15 mouse cellular contexts compared by ENCODE assay signal in the genomic region with DNA sequence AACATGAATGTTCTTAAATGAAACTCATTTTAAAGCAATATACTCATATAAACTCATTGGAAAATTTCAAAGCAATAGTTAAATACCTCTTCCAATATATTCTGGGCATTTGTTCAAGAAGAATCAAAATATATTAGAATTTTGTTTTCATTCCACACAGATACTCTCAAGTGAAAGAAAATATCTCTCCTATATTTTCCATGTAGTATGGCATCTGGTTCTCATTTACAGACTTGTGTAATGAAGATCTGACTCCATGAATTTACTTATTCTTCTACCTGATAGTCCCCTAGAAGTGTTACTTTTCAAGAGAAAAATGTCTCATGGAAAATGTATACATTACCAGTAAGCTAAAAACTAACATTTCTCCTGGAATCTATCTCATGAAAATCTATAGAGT.
"Had no signal": no experiment of that assay in that cellular context is flagged by ENCODE, and none has a peak within 500 bp of the region (broad histone marks: within the 10 kb centered on the region; RNA-seq: fewer than 3 reads in every experiment).

No protein-coding gene starts in this region.

- H3K27me3 ChIP-seq: neural tube, embryonic 15.5 days; stomach, embryonic 15.5 days had no signal

- H3K4me1 ChIP-seq: neural tube, embryonic 15.5 days; stomach, embryonic 15.5 days had no signal

- H3K4me3 ChIP-seq: neural tube, embryonic 15.5 days; stomach, embryonic 15.5 days had no signal

- H3K36me3 ChIP-seq: neural tube, embryonic 15.5 days; stomach, embryonic 15.5 days had no signal

- DNase-seq: retina, postnatal 1 day; right cerebral cortex, adult 18-20 months; right cerebral cortex, postnatal 14 days; right cerebral cortex, postnatal 25 days; right cerebral cortex, postnatal 4 days; spleen, adult 18-20 months; thymus, adult 18-20 months; thymus, adult 2 months; thymus, postnatal 14 days; thymus, postnatal 25 days; thymus, postnatal 36 days; thymus, postnatal 4 days had no signal

- H3K9ac ChIP-seq: neural tube, embryonic 15.5 days; stomach, embryonic 15.5 days had no signal

- H3K27ac ChIP-seq: neural tube, embryonic 15.5 days; stomach, embryonic 15.5 days; stomach, postnatal 0 days had no signal

- H3K9me3 ChIP-seq: neural tube, embryonic 15.5 days; stomach, embryonic 15.5 days had no signal

- H3K4me2 ChIP-seq: neural tube, embryonic 15.5 days; stomach, embryonic 15.5 days had no signal
